Mouse (Mus musculus) myocyte (in vitro differentiated cells): ENCODE data around the gene Filip1.

ENCODE experiments used
- CEBPB ChIP-seq: IDR thresholded peaks from 2 replicates; pipeline ENCODE4 v1.6.1; 2011; ENCODE audit warnings: mild to moderate bottlenecking, moderate library complexity; ENCODE audit not compliant: poor library complexity, insufficient read depth, severe bottlenecking
- E2F4 ChIP-seq: IDR thresholded peaks from one replicate; pipeline ENCODE4 v1.6.1; 2011; ENCODE audit warnings: mild to moderate bottlenecking, control low read depth, moderate library complexity; ENCODE audit not compliant: insufficient read depth
- MAX ChIP-seq: IDR thresholded peaks from one replicate; pipeline ENCODE4 v1.6.1; 2011; ENCODE audit warnings: low read depth, mild to moderate bottlenecking, control low read depth
- POLR2A ChIP-seq: IDR thresholded peaks from one replicate; pipeline ENCODE4 v1.6.1; 2011; ENCODE audit warnings: low read depth, mild to moderate bottlenecking, control low read depth, moderate library complexity; ENCODE audit not compliant: insufficient read length
- TCF12 ChIP-seq: IDR thresholded peaks from one replicate; pipeline ENCODE4 v1.6.1; 2011; ENCODE audit warnings: mild to moderate bottlenecking, control low read depth; ENCODE audit not compliant: poor library complexity, insufficient read depth, severe bottlenecking
- TCF3 ChIP-seq: IDR thresholded peaks from one replicate; pipeline ENCODE4 v1.6.1; 2011; ENCODE audit warnings: low read depth, control low read depth; ENCODE audit not compliant: insufficient read length
- USF1 ChIP-seq: IDR thresholded peaks from one replicate; pipeline ENCODE4 v1.6.1; 2011; ENCODE audit warnings: low read depth, mild to moderate bottlenecking, control low read depth, moderate library complexity

DNA sequence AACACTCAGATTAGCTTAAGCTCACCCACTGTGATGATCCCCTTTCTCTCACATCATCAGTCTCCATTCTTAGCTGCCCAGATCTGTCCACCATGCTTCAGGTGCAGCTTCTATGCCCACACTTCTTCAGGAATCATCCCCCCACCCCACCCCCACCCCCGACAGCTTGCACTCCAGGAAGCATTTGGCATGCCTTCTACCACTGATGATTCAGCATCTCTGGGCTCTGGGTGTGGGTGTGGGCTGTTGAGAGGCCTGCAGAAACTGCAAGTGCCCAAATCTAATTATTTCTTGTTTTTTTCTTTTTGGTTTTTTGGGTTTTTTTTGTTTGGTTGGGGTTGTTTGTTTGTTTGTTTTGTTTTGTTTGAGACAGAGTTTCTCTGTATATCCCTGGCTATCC lies 9.0 kb upstream of the Filip1 start:
- TF ChIP-seq POLR2A: no peak
- TF ChIP-seq E2F4: no peak
- no peak for TF ChIP-seq USF1
- TF ChIP-seq CEBPB: no peak
- no peak for TF ChIP-seq TCF3
- no peak for TF ChIP-seq MAX
- TF ChIP-seq TCF12: no peak
